Mouse (Mus musculus) CH12.LX (cell line): ENCODE measurements at regions not wholly inside any gene's neighbourhood (a gene's known extent, or its start where the extent isn't known, plus 50 kb on each side); places are given as distances from the start of the nearest gene placed in this dataset.

Experiments
- DNase-seq: peaks from one replicate; pipeline ENCODE4 v3.0.0-alpha.2; 2013; ENCODE audit errors: extremely low read depth
- H3K27ac ChIP-seq: 2 replicates; pipeline ENCODE4 v1.5.1; 2012; ENCODE audit warnings: low read depth, mild to moderate bottlenecking, control low read depth, moderate library complexity; ENCODE audit not compliant: insufficient read depth
- H3K27me3 ChIP-seq: replicated peaks from 2 replicates; pipeline ENCODE3; 2012; ENCODE audit warnings: inconsistent platforms
- H3K36me3 ChIP-seq, 2 experiments: replicated peaks in 1 of 2; 2 replicates each; pipeline versions ENCODE3 to v1.6.1; 2012; ENCODE audit warnings: inconsistent platforms in 1 of 2, low read length in 1 of 2, mild to moderate bottlenecking in 1 of 2, mixed read lengths in 1 of 2, moderate library complexity in 1 of 2; ENCODE audit not compliant: control insufficient read depth in 1 of 2, insufficient read depth in 1 of 2
- H3K4me1 ChIP-seq, 2 experiments: 2 replicates each; pipeline ENCODE4 v1.6.1; 2012; ENCODE audit warnings: inconsistent platforms in 1 of 2, moderate library complexity in 1 of 2; ENCODE audit not compliant: insufficient read depth in 2 of 2, control insufficient read depth in 1 of 2
- H3K4me2 ChIP-seq: 2 replicates; pipeline ENCODE4 v1.6.1; 2012; ENCODE audit warnings: low read depth, mild to moderate bottlenecking, control low read depth; ENCODE audit not compliant: poor library complexity, insufficient read depth, severe bottlenecking
- H3K4me3 ChIP-seq, 3 experiments: fragments of 150-350 bp in 1 of 3; sonication (generic) in 1 of 3; replicated peaks in 1 of 3; 2 replicates each; pipeline versions ENCODE3 to v1.5.1; 2011 to 2012; ENCODE audit warnings: low read depth in 2 of 3, low read length in 2 of 3, mild to moderate bottlenecking in 2 of 3, moderate library complexity in 2 of 3, control low read depth in 1 of 3, improper control_type of control experiment in 1 of 3, inconsistent platforms in 1 of 3, mixed read lengths in 1 of 3; ENCODE audit not compliant: poor library complexity in 1 of 3
- H3K79me2 ChIP-seq: replicated peaks from 2 replicates; pipeline ENCODE4 v1.6.1; 2012; ENCODE audit warnings: mild to moderate bottlenecking, moderate library complexity; ENCODE audit not compliant: control insufficient read depth, poor library complexity, insufficient read depth, severe bottlenecking; ENCODE audit errors: extremely low read depth
- H3K9ac ChIP-seq: 2 replicates; pipeline ENCODE4 v1.6.1; 2012; ENCODE audit warnings: low read depth, mild to moderate bottlenecking, control low read depth, moderate library complexity; ENCODE audit not compliant: insufficient read depth
- H3K9me3 ChIP-seq: replicated peaks from 2 replicates; pipeline ENCODE3; 2012; ENCODE audit warnings: low read length, inconsistent platforms, mixed read lengths
- CTCF ChIP-seq, 2 experiments: IDR thresholded peaks in 1 of 2; conservative IDR thresholded peaks in 1 of 2; 2 replicates each; pipeline ENCODE4 v1.5.1; 2011 to 2012; ENCODE audit warnings: low read depth in 2 of 2, low read length in 2 of 2, improper control_type of control experiment in 1 of 2, inconsistent platforms in 1 of 2, mild to moderate bottlenecking in 1 of 2, moderate library complexity in 1 of 2
- E2F4 ChIP-seq: IDR thresholded peaks from 2 replicates; pipeline ENCODE4 v1.6.1; 2011; ENCODE audit warnings: low read depth, low read length, improper control_type of control experiment; ENCODE audit not compliant: insufficient replicate concordance
- ELF1 ChIP-seq: IDR thresholded peaks from 2 replicates; pipeline ENCODE4 v1.6.1; 2014; ENCODE audit warnings: low read depth, mild to moderate bottlenecking, inconsistent platforms, low read length, improper control_type of control experiment
- EP300 ChIP-seq: IDR thresholded peaks from 2 replicates; pipeline ENCODE4 v1.6.1; 2011; ENCODE audit warnings: low read length, improper control_type of control experiment
- ETS1 ChIP-seq: conservative IDR thresholded peaks from 2 replicates; pipeline ENCODE4 v1.6.1; 2012; ENCODE audit warnings: low read depth, mild to moderate bottlenecking, inconsistent platforms, low read length, improper control_type of control experiment, moderate library complexity
- GABPA ChIP-seq: IDR thresholded peaks from 2 replicates; pipeline ENCODE4 v1.6.1; 2012; ENCODE audit warnings: low read depth, low read length, improper control_type of control experiment, inconsistent platforms; ENCODE audit not compliant: insufficient replicate concordance
- JUN ChIP-seq: IDR thresholded peaks from 2 replicates; pipeline ENCODE4 v1.6.1; 2011; ENCODE audit warnings: low read depth, mild to moderate bottlenecking, low read length, improper control_type of control experiment, moderate library complexity; ENCODE audit not compliant: insufficient read depth
- KAT2A ChIP-seq: IDR thresholded peaks from 2 replicates; pipeline ENCODE4 v1.6.1; 2012; ENCODE audit warnings: low read length, improper control_type of control experiment, inconsistent platforms; ENCODE audit not compliant: insufficient replicate concordance
- MAFK ChIP-seq: IDR thresholded peaks from 2 replicates; pipeline ENCODE4 v1.6.1; 2011; ENCODE audit warnings: low read length, improper control_type of control experiment; ENCODE audit not compliant: insufficient replicate concordance
- MAX ChIP-seq: IDR thresholded peaks from 2 replicates; pipeline ENCODE4 v1.6.1; 2011; ENCODE audit warnings: low read length, improper control_type of control experiment
- MAZ ChIP-seq: IDR thresholded peaks from 2 replicates; pipeline ENCODE4 v1.6.1; 2012; ENCODE audit warnings: low read depth, mild to moderate bottlenecking, inconsistent platforms, low read length, improper control_type of control experiment, moderate library complexity
- MXI1 ChIP-seq: IDR thresholded peaks from 2 replicates; pipeline ENCODE4 v1.6.1; 2011; ENCODE audit warnings: mild to moderate bottlenecking, low read depth, low read length, improper control_type of control experiment
- MYC ChIP-seq: IDR thresholded peaks from 2 replicates; pipeline ENCODE4 v1.6.1; 2011; ENCODE audit warnings: low read depth, mild to moderate bottlenecking, improper control_type of control experiment, low read length
- NELFE ChIP-seq: IDR thresholded peaks from 2 replicates; pipeline ENCODE4 v1.6.1; 2011; ENCODE audit warnings: low read depth, low read length, improper control_type of control experiment
- PAX5 ChIP-seq: IDR thresholded peaks from 2 replicates; pipeline ENCODE4 v1.6.1; 2012; ENCODE audit warnings: low read length, inconsistent platforms, mixed read lengths
- POLR2AphosphoS2 ChIP-seq: IDR thresholded peaks from 2 replicates; pipeline ENCODE4 v1.6.1; 2011; ENCODE audit warnings: low read depth, low read length, improper control_type of control experiment
- RAD21 ChIP-seq: IDR thresholded peaks from 2 replicates; pipeline ENCODE4 v1.6.1; 2011; ENCODE audit warnings: low read depth, mild to moderate bottlenecking, low read length, improper control_type of control experiment, moderate library complexity
- USF1 ChIP-seq: IDR thresholded peaks from 2 replicates; pipeline ENCODE4 v1.6.1; 2014; ENCODE audit warnings: low read depth, mild to moderate bottlenecking, inconsistent platforms, low read length, improper control_type of control experiment
- ZNF384 ChIP-seq: IDR thresholded peaks from 2 replicates; pipeline ENCODE4 v1.6.1; 2012; ENCODE audit warnings: low read depth, low read length, improper control_type of control experiment, inconsistent platforms
- dilution Hi-C: fragments of 300-500 bp; cut with MboI; formaldehyde crosslinking; loops from 2 replicates; pipeline ENCODE4 v1.14.3; 2020; ENCODE audit warnings: low sequenced_read_pairs; ENCODE audit not compliant: extremely low pct_unique_long_range_greater_than_20kb, extremely low pct_ligation_motif_present
- in situ Hi-C: fragments of 300-500 bp; cut with MboI; formaldehyde crosslinking; loops from 3 replicates; pipeline ENCODE4 v1.14.3; 2019; ENCODE audit warnings: low sequenced_read_pairs, low pct_ligation_motif_present, low pct_unique_long_range_greater_than_20kb, mixed read lengths

- Histone ChIP-seq H3K4me1 (peaks cover 6 to 21% of the 10 kb centered on the region in 2 experiments; a peak in 3 of 4 replicates), H3K4me3 (no peak overlapping the region), H3K27ac (no peak overlapping the region), H3K9ac (no peak overlapping the region), H3K9me3 (no peaks in the 10 kb centered on the region), H3K79me2 (no peaks in the 10 kb centered on the region), H3K36me3 (no peaks in the 10 kb centered on the region), H3K27me3 (no peaks in the 10 kb centered on the region), H3K4me2 (no peak overlapping the region)
- DNase-seq = no peak
- dilution Hi-C loops (no loop called here), in situ Hi-C loops (no loop called here)
- peak; percentile 90 for TF ChIP-seq MAFK
- TF ChIP-seq ZNF384 = no peak
Measured at GRCm38 (mm10) chr6:67109774-67110173, 72.5 kb upstream of the Gadd45a start.

DNA sequence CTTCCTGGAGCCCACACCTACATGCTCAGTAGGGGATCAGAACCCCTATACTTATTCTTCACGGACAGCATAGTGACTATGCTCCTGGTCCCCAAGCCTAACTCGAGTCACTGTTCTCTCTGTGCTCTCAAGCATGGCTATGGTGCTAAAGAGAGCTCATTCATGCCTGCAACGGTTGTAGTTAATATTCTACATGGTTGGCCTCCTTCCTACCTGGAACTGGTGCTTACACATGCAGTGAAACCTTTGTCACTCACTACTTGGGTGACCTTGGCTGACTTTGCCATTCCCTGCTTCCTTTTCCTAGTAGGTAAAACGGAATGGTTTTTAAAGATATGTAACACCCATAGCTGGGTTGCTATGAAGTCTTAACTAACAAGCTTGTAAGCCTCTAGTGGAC is 70.3 kb upstream of the Gadd45a start:
- no peaks in the 10 kb centered on the region for H3K79me2 ChIP-seq
- H3K27me3 ChIP-seq = no peaks in the 10 kb centered on the region

GRCm38 (mm10) chr6:67106493-67106892 is 69.2 kb upstream of the Gadd45a start:
- no peaks in the 10 kb centered on the region for H3K79me2 ChIP-seq
- H3K4me3 ChIP-seq = no peak overlapping the region
- H3K9ac ChIP-seq = no peak overlapping the region
- H3K36me3 ChIP-seq = no peaks in the 10 kb centered on the region
- no peak for TF ChIP-seq ETS1
- no peak for TF ChIP-seq ELF1
- TF ChIP-seq MXI1 = no peak
- no peak for TF ChIP-seq JUN
- TF ChIP-seq E2F4 = no peak
- TF ChIP-seq CTCF (conservative IDR thresholded peaks at IDR 0.05 in 1 of 2, IDR thresholded peaks at IDR 0.05 in 1 of 2; ENCODE audit: low read depth in 2 of 2, low read length in 2 of 2) = no peak
- no peak for TF ChIP-seq PAX5
- no peak for TF ChIP-seq KAT2A
- TF ChIP-seq NELFE = no peak
- no peak for TF ChIP-seq POLR2AphosphoS2
- no peak for TF ChIP-seq MYC
- TF ChIP-seq EP300 = no peak
- H3K27ac ChIP-seq = no peak overlapping the region
- no peak for DNase-seq
- dilution Hi-C loops = no loop called here
- no peaks in the 10 kb centered on the region for H3K9me3 ChIP-seq
- H3K4me1 ChIP-seq = peaks cover 8 to 34% of the 10 kb centered on the region in 2 experiments
- H3K4me2 ChIP-seq = no peak overlapping the region
- no peaks in the 10 kb centered on the region for H3K27me3 ChIP-seq
- in situ Hi-C loops = no loop called here

More for the DNA sequence above, 70.3 kb upstream of the Gadd45a start:
- no peaks in the 10 kb centered on the region for H3K36me3 ChIP-seq
- H3K9me3 ChIP-seq = no peaks in the 10 kb centered on the region
- dilution Hi-C loops = no loop called here
- H3K27ac ChIP-seq = no peak overlapping the region
- no peak for DNase-seq
- H3K4me2 ChIP-seq = no peak overlapping the region
- no peak overlapping the region for H3K9ac ChIP-seq
- H3K4me1 ChIP-seq = peaks cover 5 to 29% of the 10 kb centered on the region in 2 experiments
- in situ Hi-C loops = no loop called here
- no peak for TF ChIP-seq MAZ
- TF ChIP-seq USF1 = no peak
- no peak for TF ChIP-seq ETS1
- no peak for TF ChIP-seq MAX
- TF ChIP-seq GABPA = no peak
- no peak for TF ChIP-seq RAD21
- H3K4me3 ChIP-seq = no peak overlapping the region
